Mouse (Mus musculus) neutrophil, adult 83 days (primary cell): ENCODE data around the gene Gm3591. TPM values are rescaled to one million over a fixed set of nuclear protein-coding genes. Genes with fewer than 3 reads are reported as not detected.

Source experiments
- total RNA-seq, 2 experiments: library from RNA; stranded (reverse); gene quantifications; one replicate each; pipeline ENCODE4 v1.2.4; 2023

Gene Gm3591
- not detected for total RNA-seq

DNA sequence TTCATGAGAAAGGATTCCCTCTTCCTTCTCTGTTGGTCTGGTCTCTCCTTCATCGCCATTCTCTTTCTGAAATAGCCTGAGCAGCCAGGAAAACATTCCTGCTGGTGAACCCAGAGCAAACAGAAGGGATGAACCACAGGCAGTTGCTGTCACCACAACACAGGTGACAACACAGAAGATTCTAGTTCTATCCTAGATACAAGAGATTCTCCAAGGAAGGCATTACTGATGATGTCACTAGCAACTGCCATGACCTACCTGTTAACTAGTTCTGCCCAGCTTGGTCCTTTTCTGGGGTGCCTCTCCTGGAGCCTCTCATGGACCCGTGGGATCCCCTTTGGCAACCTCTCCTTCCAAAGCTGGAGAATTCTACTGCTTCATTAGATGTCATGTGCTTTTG is at the start of gene Gm3591:
TSS of gene Gm3591 (minus strand) at position 101 of the 400 bp plus-strand sequence.

DNA sequence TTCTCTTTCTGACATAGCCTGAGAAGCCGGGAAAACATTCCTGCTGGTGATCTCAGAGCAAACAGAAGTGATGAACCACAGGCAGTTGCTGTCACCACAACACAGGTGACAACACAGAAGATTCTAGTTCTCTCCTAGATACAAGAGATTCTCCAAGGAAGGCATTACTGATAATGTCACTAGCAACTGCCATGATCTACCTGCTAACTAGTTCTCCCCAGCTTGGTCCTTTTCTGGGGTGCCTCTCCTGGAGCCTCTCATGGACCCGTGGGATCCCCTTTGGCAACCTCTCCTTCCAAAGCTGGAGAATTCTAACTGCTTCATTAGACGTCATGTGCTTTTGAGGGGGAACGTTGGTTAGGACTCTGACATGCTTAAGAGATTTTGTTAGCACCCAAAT is 32.2 kb upstream of the Gm3591 start, which contains the start of gene Gm3594:
TSS of gene Gm3594 (minus strand) at position 101 of the 400 bp plus-strand sequence.

DNA sequence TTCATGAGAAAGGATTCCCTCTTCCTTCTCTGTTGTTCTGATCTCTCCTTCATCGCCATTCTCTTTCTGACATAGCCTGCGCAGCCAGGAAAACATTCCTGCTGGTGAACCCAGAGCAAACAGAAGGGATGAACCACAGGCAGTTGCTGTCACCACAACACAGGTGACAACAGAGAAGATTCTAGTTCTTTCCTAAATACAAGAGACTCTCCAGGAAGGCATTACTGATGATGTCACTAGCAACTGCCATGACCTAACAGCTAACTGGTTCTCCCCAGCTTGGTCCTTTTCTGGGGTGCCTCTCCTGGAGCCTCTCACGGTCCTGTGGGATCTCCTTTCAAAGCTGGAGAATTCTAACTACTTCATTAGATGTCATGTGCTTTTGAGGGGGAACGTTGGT is 22.1 kb downstream of the Gm3591 start, which contains the start of gene Gm16440:
TSS of gene Gm16440 (minus strand) at position 101 of the 400 bp plus-strand sequence.

Other genes starting within 250 kb of the Gm3591 start
- gene Gm21560, start 193.2 kb downstream of the Gm3591 start, total RNA-seq = not detected
- gene Gm3411, start 125.2 kb downstream of the Gm3591 start, total RNA-seq = not detected
- not detected for gene Gm21103, start 107.6 kb downstream of the Gm3591 start, total RNA-seq
- not detected for gene Gm3618, start 68.8 kb downstream of the Gm3591 start, total RNA-seq
- not detected for gene Gm16440, start 22.2 kb downstream of the Gm3591 start, total RNA-seq
- not detected for gene Gm3594, start 32.1 kb upstream of the Gm3591 start, total RNA-seq
- not detected for gene Gm8356, start 124.8 kb upstream of the Gm3591 start, total RNA-seq
- gene Gm3629, start 178.1 kb upstream of the Gm3591 start, total RNA-seq = not detected
- gene Gm3460, start 209.9 kb upstream of the Gm3591 start, total RNA-seq = not detected